Comparison of ENCODE assay signal across 13 mouse cellular contexts in genomic region chr14:47756411-47757065, GRCm38 (mm10).
A peak's percentile ranks its signal among the peaks of the same experiment; 100 is the strongest.
DNase-seq lines count a peak whose midpoint lies in the region; ATAC-seq and TF ChIP-seq lines count a peak whose summit lies in the region.
"Had no signal": no experiment of that assay in that cellular context is flagged by ENCODE, and none has a peak within 500 bp of the region (broad histone marks: within the 10 kb centered on the region; RNA-seq: fewer than 3 reads in every experiment).

No protein-coding gene starts in this region.

- intact Hi-C loops in heart, postnatal 14 days (cut with DNase I) = loop anchor here (10.0 kb wide), 1 partner anchor 418 kb away; no protein-coding TSS in a partner anchor

- TF ChIP-seq CTCF in midbrain, postnatal 0 days (IDR thresholded peaks at IDR 0.05) = no peak

- no peak overlapping the region for H3K4me2 ChIP-seq in limb, embryonic 14.5 days (replicated peaks; ENCODE audit: low read depth, low read length, severe bottlenecking)
- H3K4me2 ChIP-seq in midbrain, postnatal 0 days (ENCODE audit: low read depth, low read length, poor library complexity, severe bottlenecking) = no peak overlapping the region
- H3K4me2 ChIP-seq: stomach, embryonic 15.5 days had no signal

- no peak overlapping the region for H3K4me3 ChIP-seq in limb, embryonic 14.5 days (replicated peaks; ENCODE audit: low read length)
- H3K4me3 ChIP-seq in limb, embryonic 10.5 days = no peak overlapping the region
- H3K4me3 ChIP-seq in midbrain, postnatal 0 days (ENCODE audit: low read depth, low read length) = no peak overlapping the region
- H3K4me3 ChIP-seq: megakaryocyte, embryonic 14.5 days; stomach, embryonic 15.5 days had no signal

- peak; percentile 41 for ATAC-seq in limb, embryonic 14.5 days (ENCODE audit: low FRiP score, low read depth)
- no peak for ATAC-seq in midbrain, postnatal 0 days (ENCODE audit: low FRiP score)

- H3K4me1 ChIP-seq in limb, embryonic 14.5 days (ENCODE audit: control insufficient read depth, insufficient read depth, low read length) = peaks cover 12% of the 10 kb centered on the region
- peaks cover 13% of the 10 kb centered on the region for H3K4me1 ChIP-seq in limb, embryonic 10.5 days
- no peaks in the 10 kb centered on the region for H3K4me1 ChIP-seq in midbrain, postnatal 0 days (ENCODE audit: insufficient read depth, low read length)
- H3K4me1 ChIP-seq: megakaryocyte, embryonic 14.5 days; stomach, embryonic 15.5 days had no signal

- DNase-seq in limb, embryonic 14.5 days (ENCODE audit: low spot score) = peak; percentile 71
- no peak for DNase-seq in limb, embryonic 10.5 days (ENCODE audit: low spot score)
- peak; percentile 60 for DNase-seq in MN1 (ENCODE audit: low spot score)
- peak; percentile 22 for DNase-seq in brain, adult 2 months (ENCODE audit: low read depth, low spot score)
- DNase-seq in heart, postnatal 14 days = peak; percentile 24 to 34
- no peak for DNase-seq in midbrain, postnatal 0 days (ENCODE audit: low spot score)
- DNase-seq in right cerebral cortex, postnatal 14 days = no peak
- DNase-seq: adrenal gland, postnatal 36 days; right cerebral cortex, postnatal 4 days; thymus, postnatal 4 days had no signal

- no peaks in the 10 kb centered on the region for H3K36me3 ChIP-seq in limb, embryonic 14.5 days (ENCODE audit: control insufficient read depth, insufficient read depth, low read length)
- H3K36me3 ChIP-seq in limb, embryonic 10.5 days = no peaks in the 10 kb centered on the region
- no peaks in the 10 kb centered on the region for H3K36me3 ChIP-seq in midbrain, postnatal 0 days (ENCODE audit: insufficient read depth, low read length)
- H3K36me3 ChIP-seq: stomach, embryonic 15.5 days had no signal

- H3K27ac ChIP-seq in limb, embryonic 14.5 days (replicated peaks; ENCODE audit: low read depth, low read length) = no peak overlapping the region
- no peak overlapping the region for H3K27ac ChIP-seq in limb, embryonic 10.5 days
- no peak overlapping the region for H3K27ac ChIP-seq in midbrain, postnatal 0 days (ENCODE audit: low read depth, low read length)
- H3K27ac ChIP-seq: liver, embryonic 14.5 days; stomach, embryonic 15.5 days had no signal

- no peak overlapping the region for H3K9ac ChIP-seq in limb, embryonic 14.5 days (ENCODE audit: low read depth, low read length, severe bottlenecking)
- no peak overlapping the region for H3K9ac ChIP-seq in midbrain, postnatal 0 days (replicated peaks; ENCODE audit: low read length, poor library complexity, severe bottlenecking)
- H3K9ac ChIP-seq: liver, embryonic 14.5 days; stomach, embryonic 15.5 days had no signal

- 77% methylated on average over 9 of the region's 9 CpGs for WGBS in limb, embryonic 14.5 days
- 93% methylated on average over 9 of the region's 9 CpGs for WGBS in limb, embryonic 10.5 days
- 80% methylated on average over 9 of the region's 9 CpGs for WGBS in midbrain, postnatal 0 days

- no peak for TF ChIP-seq POLR2A in limb, embryonic 14.5 days (IDR thresholded peaks at IDR 0.05; ENCODE audit: borderline replicate concordance, extremely low read depth, insufficient read depth, insufficient read length)

- H3K27me3 ChIP-seq in limb, embryonic 14.5 days (ENCODE audit: control insufficient read depth, insufficient read depth, low read length) = no peaks in the 10 kb centered on the region
- no peaks in the 10 kb centered on the region for H3K27me3 ChIP-seq in limb, embryonic 10.5 days (ENCODE audit: low read depth, poor library complexity, severe bottlenecking)
- no peaks in the 10 kb centered on the region for H3K27me3 ChIP-seq in midbrain, postnatal 0 days (ENCODE audit: insufficient read depth, low read length)
- H3K27me3 ChIP-seq: megakaryocyte, embryonic 14.5 days; stomach, embryonic 15.5 days had no signal

- H3K9me3 ChIP-seq in limb, embryonic 14.5 days (ENCODE audit: control insufficient read depth, low read length) = no peaks in the 10 kb centered on the region
- H3K9me3 ChIP-seq in limb, embryonic 10.5 days (replicated peaks) = no peaks in the 10 kb centered on the region
- no peaks in the 10 kb centered on the region for H3K9me3 ChIP-seq in midbrain, postnatal 0 days (ENCODE audit: low read length)
- H3K9me3 ChIP-seq: stomach, embryonic 15.5 days had no signal

Comparison
In these comparisons a context has a peak if more than half of its experiments do, and no peak if none do; other contexts are left out.
1. DNase-seq: peak in limb, embryonic 14.5 days (single experiment), MN1 (single experiment), brain, adult 2 months (single experiment) and heart, postnatal 14 days (2 of 2); none in limb, embryonic 10.5 days (single experiment), midbrain, postnatal 0 days (single experiment) and right cerebral cortex, postnatal 14 days (single experiment).